In genomic region chr10:63954308-63954930, GRCm38 (mm10) we compare ENCODE assay signal across 8 mouse cellular contexts. TPM values are rescaled to one million over a fixed set of nuclear protein-coding genes. Genes with fewer than 3 reads are reported as not detected.
DNase-seq lines count a peak whose midpoint lies in the region; ATAC-seq and TF ChIP-seq lines count a peak whose summit lies in the region.

No protein-coding gene starts in this region.

- no peak overlapping the region for H3K4me2 ChIP-seq in limb, embryonic 14.5 days (replicated peaks; ENCODE audit: low read depth, low read length, severe bottlenecking)
- H3K4me2 ChIP-seq in hindbrain, postnatal 0 days (ENCODE audit: low read depth, low read length) = no peak overlapping the region

- H3K36me3 ChIP-seq in limb, embryonic 14.5 days (ENCODE audit: control insufficient read depth, insufficient read depth, low read length) = no peaks in the 10 kb centered on the region
- no peaks in the 10 kb centered on the region for H3K36me3 ChIP-seq in limb, embryonic 10.5 days
- H3K36me3 ChIP-seq in hindbrain, postnatal 0 days (ENCODE audit: insufficient read depth, low read length) = no peaks in the 10 kb centered on the region

- DNase-seq in limb, embryonic 14.5 days (ENCODE audit: low spot score) = peak; percentile 21
- DNase-seq in limb, embryonic 10.5 days (ENCODE audit: low spot score) = no peak
- DNase-seq in cerebellum, adult 2 months = peak; percentile 58 to 59
- DNase-seq in gastrocnemius, postnatal 36 days = peak; percentile 52 to 62
- DNase-seq in hindbrain, postnatal 0 days (ENCODE audit: low spot score) = peak; percentile 56
- no peak for DNase-seq in c-Kit-positive CD71-positive TER-119-positive erythroid progenitor cells, embryonic 14.5 days (ENCODE audit: low spot score)
- DNase-seq in spleen, postnatal 36 days (ENCODE audit: low spot score in 2 of 2) = no peak
- DNase-seq in right cerebral cortex, postnatal 25 days = no peak

- no peak overlapping the region for H3K27ac ChIP-seq in limb, embryonic 14.5 days (replicated peaks; ENCODE audit: low read depth, low read length)
- H3K27ac ChIP-seq in limb, embryonic 10.5 days = no peak overlapping the region
- H3K27ac ChIP-seq in cerebellum, adult 2 months (ENCODE audit: insufficient read depth, low read length) = peak overlapping the region; percentile 73
- peak overlapping the region; percentile 20; the same call in 1 of the 2 replicates for H3K27ac ChIP-seq in hindbrain, postnatal 0 days

- H3K9me3 ChIP-seq in limb, embryonic 14.5 days (ENCODE audit: control insufficient read depth, low read length) = no peaks in the 10 kb centered on the region
- no peaks in the 10 kb centered on the region for H3K9me3 ChIP-seq in limb, embryonic 10.5 days (replicated peaks)
- no peaks in the 10 kb centered on the region for H3K9me3 ChIP-seq in hindbrain, postnatal 0 days (ENCODE audit: low read length)

- no peak overlapping the region for H3K4me3 ChIP-seq in limb, embryonic 14.5 days (replicated peaks; ENCODE audit: low read length)
- H3K4me3 ChIP-seq in limb, embryonic 10.5 days = no peak overlapping the region
- no peak overlapping the region for H3K4me3 ChIP-seq in cerebellum, adult 2 months (replicated peaks; ENCODE audit: insufficient read depth, low read depth, low read length)
- H3K4me3 ChIP-seq in hindbrain, postnatal 0 days (ENCODE audit: low read length) = no peak overlapping the region

- H3K27me3 ChIP-seq in limb, embryonic 14.5 days (ENCODE audit: control insufficient read depth, insufficient read depth, low read length) = no peaks in the 10 kb centered on the region
- H3K27me3 ChIP-seq in limb, embryonic 10.5 days (ENCODE audit: low read depth, poor library complexity, severe bottlenecking) = no peaks in the 10 kb centered on the region
- no peaks in the 10 kb centered on the region for H3K27me3 ChIP-seq in cerebellum, adult 2 months (ENCODE audit: control insufficient read depth, insufficient read depth, low read length)
- no peaks in the 10 kb centered on the region for H3K27me3 ChIP-seq in hindbrain, postnatal 0 days (ENCODE audit: insufficient read depth, low read length)

- 21% methylated on average over 6 of the region's 7 CpGs for WGBS in limb, embryonic 14.5 days
- 48% methylated on average over 6 of the region's 7 CpGs for WGBS in limb, embryonic 10.5 days
- WGBS in cerebellum, adult 2 months = under 1% methylated on average over 6 of the region's 7 CpGs
- WGBS in hindbrain, postnatal 0 days = 7% methylated on average over 6 of the region's 7 CpGs

- no peak for TF ChIP-seq POLR2A in limb, embryonic 14.5 days (IDR thresholded peaks at IDR 0.05; ENCODE audit: borderline replicate concordance, extremely low read depth, insufficient read depth, insufficient read length)
- TF ChIP-seq POLR2A in cerebellum, adult 2 months (IDR thresholded peaks at IDR 0.05; ENCODE audit: borderline replicate concordance, insufficient read depth, low read length) = no peak

- 0 out of 2 replicates have a peak, but pooled peaks cover 2% of the 10 kb centered on the region for H3K4me1 ChIP-seq in limb, embryonic 14.5 days (ENCODE audit: control insufficient read depth, insufficient read depth, low read length)
- 0 out of 2 replicates have a peak, but pooled peaks cover 4% of the 10 kb centered on the region for H3K4me1 ChIP-seq in limb, embryonic 10.5 days
- peaks cover 13% of the 10 kb centered on the region; the same call in 1 of the 2 replicates for H3K4me1 ChIP-seq in cerebellum, adult 2 months (ENCODE audit: control insufficient read depth, insufficient read depth, low read length)
- no peaks in the 10 kb centered on the region for H3K4me1 ChIP-seq in hindbrain, postnatal 0 days (ENCODE audit: insufficient read depth, low read length)

- no peak for TF ChIP-seq CTCF in cerebellum, adult 2 months (IDR thresholded peaks at IDR 0.05; ENCODE audit: borderline replicate concordance, insufficient read depth, low read depth, low read length)
- no peak for TF ChIP-seq CTCF in hindbrain, postnatal 0 days (IDR thresholded peaks at IDR 0.05; ENCODE audit: low read depth)

- H3K9ac ChIP-seq in limb, embryonic 14.5 days (ENCODE audit: low read depth, low read length, severe bottlenecking) = no peak overlapping the region
- no peak overlapping the region for H3K9ac ChIP-seq in hindbrain, postnatal 0 days (replicated peaks; ENCODE audit: low read length)

- intact Hi-C loops in gastrocnemius, postnatal 36 days (cut with DNase I) = no loop called here

- peak; percentile 62 for ATAC-seq in limb, embryonic 14.5 days (ENCODE audit: low FRiP score, low read depth)
- peak; percentile 66; the same call in 1 of the 2 replicates for ATAC-seq in hindbrain, postnatal 0 days

RNA-seq across cellular contexts. Expression of gene Gm10118, which starts 27.2 kb away (rescaled TPM):
- 0.06 TPM in 2 replicates for polyA plus RNA-seq in limb, embryonic 14.5 days (2012; rRNA removed)
- 0.10 and 0.21 TPM in 2 replicates for polyA plus RNA-seq in limb, embryonic 14.5 days (2014; fragmentation: Nextera tagmentation; extraction: Ambion mirVana)
- polyA plus RNA-seq in limb, embryonic 10.5 days (2016; fragmentation: Nextera tagmentation; extraction: Ambion mirVana) = not detected in 2 replicates
- polyA plus RNA-seq in cerebellum, adult 2 months (2012; rRNA removed) = 6.3 and 6.6 TPM in 2 replicates
- total RNA-seq in gastrocnemius, postnatal 36 days (2021) = not detected
- 2.6 and 3.3 TPM in 2 replicates for total RNA-seq in hindbrain, postnatal 0 days (2014; rRNA removed)
- 0.71 and 0.78 TPM in 2 replicates for polyA plus RNA-seq in hindbrain, postnatal 0 days (2015; fragmentation: Nextera tagmentation; extraction: Ambion mirVana)

Comparison
In these comparisons a context has a peak if more than half of its experiments do, and no peak if none do; other contexts are left out.
1. DNase-seq: peak in limb, embryonic 14.5 days (single experiment), cerebellum, adult 2 months (2 of 2), gastrocnemius, postnatal 36 days (2 of 2) and hindbrain, postnatal 0 days (single experiment); none in limb, embryonic 10.5 days (single experiment), c-Kit-positive CD71-positive TER-119-positive erythroid progenitor cells, embryonic 14.5 days (single experiment), spleen, postnatal 36 days (0 of 2) and right cerebral cortex, postnatal 25 days (single experiment).
2. H3K27ac ChIP-seq: peak in cerebellum, adult 2 months (single experiment) and hindbrain, postnatal 0 days (single experiment); none in limb, embryonic 14.5 days (single experiment) and limb, embryonic 10.5 days (single experiment).